Mouse (Mus musculus) kidney, adult 2 months (tissue): ENCODE results near the gene Pmvk. TPM values are rescaled to one million over a fixed set of nuclear protein-coding genes. Genes with fewer than 3 reads are reported as not detected.

ENCODE experiments used
- DNase-seq: peaks from one replicate; pipeline ENCODE4 v3.0.0; 2021
- H3K27ac ChIP-seq: fragments of 200-500 bp; 2 replicates; pipeline ENCODE4 v1.5.1; 2012; ENCODE audit warnings: low read depth, low read length, control low read depth, inconsistent platforms; ENCODE audit not compliant: insufficient read depth
- H3K27me3 ChIP-seq: fragments of 200-500 bp; replicated peaks from 2 replicates; pipeline ENCODE4 v1.6.1; 2012; ENCODE audit warnings: mild to moderate bottlenecking, moderate library complexity, low read length, inconsistent platforms; ENCODE audit not compliant: control insufficient read depth, insufficient read depth
- H3K36me3 ChIP-seq: fragments of 200-500 bp; 2 replicates; pipeline ENCODE4 v1.6.1; 2012; ENCODE audit warnings: mild to moderate bottlenecking, moderate library complexity, low read length, inconsistent platforms; ENCODE audit not compliant: control insufficient read depth, insufficient read depth
- H3K4me1 ChIP-seq: fragments of 200-500 bp; 2 replicates; pipeline ENCODE4 v1.6.1; 2011; ENCODE audit warnings: low read length; ENCODE audit not compliant: control insufficient read depth, insufficient read depth
- H3K4me3 ChIP-seq: fragments of 200-500 bp; 2 replicates; pipeline ENCODE4 v1.5.1; 2011; ENCODE audit warnings: mild to moderate bottlenecking, low read depth, low read length, control low read depth; ENCODE audit not compliant: insufficient read depth
- CTCF ChIP-seq: fragments of 200-500 bp; conservative IDR thresholded peaks from 2 replicates; pipeline ENCODE4 v1.5.1; 2011; ENCODE audit warnings: low read depth, mild to moderate bottlenecking, control low read depth, low read length, moderate library complexity, mixed read lengths; ENCODE audit not compliant: insufficient read depth, insufficient read length
- POLR2A ChIP-seq: fragments of 200-500 bp; IDR thresholded peaks from one replicate; pipeline ENCODE4 v1.6.1; 2011; ENCODE audit warnings: low read depth, low read length, control low read depth
- WGBS: fragments of 180-500 bp; shearing (Covaris S2); methylation state at CpG from one replicate; pipeline ENCODE4 v1.1.7; 2018; 5-methylcytosine and 5-hydroxymethylcytosine counted together
- polyA plus RNA-seq: library from polyadenylated mRNA; depleted of rRNA; stranded (reverse); fragments of >200 nt; gene quantifications from 2 replicates; pipeline ENCODE4 v1.2.3, GENCODE M21; 2012

The Pmvk gene
- polyA plus RNA-seq, 1 experiment = 27.2 TPM

- peak within 1 kb of the TSS; percentile 66 for H3K27ac ChIP-seq
- H3K27me3 ChIP-seq = no peaks in the 10 kb centered on the region
- H3K36me3 ChIP-seq = peaks cover 1% of the 10 kb centered on the region; the same call in 1 of the 2 replicates
- 2% methylated on average over 61 of the region's 68 CpGs for whole genome bisulfite sequencing
- peak; percentile 98 for DNase-seq
- H3K4me1 ChIP-seq = peaks cover 6% of the 10 kb centered on the region; the same call in 1 of the 2 replicates
- TF ChIP-seq CTCF (no peak), POLR2A (peak; percentile 60)
- peak within 1 kb of the TSS; percentile 89 for H3K4me3 ChIP-seq
These were observed 23.9 kb upstream of the Pmvk start, which contains the start of gene Pygo2 for GRCm38 (mm10) chr3:89430171-89431159. Gene Pygo2 (plus strand): TSS chr3:89430214.

- WGBS = 92% methylated on average over 8 of the region's 8 CpGs
- TF ChIP-seq CTCF = no peak
- TF ChIP-seq POLR2A = no peak
- peaks cover 13% of the 10 kb centered on the region; the same call in 1 of the 2 replicates for H3K4me1 ChIP-seq
These were observed 21.7 kb upstream of the Pmvk start for GRCm38 (mm10) chr3:89432606-89433005.

GRCm38 (mm10) chr3:89434532-89434931 is 19.8 kb upstream of the Pmvk start:
- TF ChIP-seq POLR2A (no peak), CTCF (no peak)
- Histone ChIP-seq H3K4me1 (peaks cover 13% of the 10 kb centered on the region; the same call in 1 of the 2 replicates), H3K27ac (no peak overlapping the region), H3K27me3 (no peaks in the 10 kb centered on the region), H3K36me3 (peaks cover 1% of the 10 kb centered on the region; the same call in 1 of the 2 replicates), H3K4me3 (no peak overlapping the region)
- WGBS = 79% methylated on average over 11 of the region's 11 CpGs
- no peak for DNase-seq

More at GRCm38 (mm10) chr3:89432606-89433005, 21.7 kb upstream of the Pmvk start:
- Histone ChIP-seq H3K36me3 (peaks cover 1% of the 10 kb centered on the region; the same call in 1 of the 2 replicates), H3K4me3 (no peak overlapping the region), H3K27me3 (no peaks in the 10 kb centered on the region), H3K27ac (no peak overlapping the region)
- no peak for DNase-seq

- Histone ChIP-seq H3K27me3 (no peaks in the 10 kb centered on the region), H3K27ac (no peak overlapping the region), H3K4me3 (no peak overlapping the region), H3K36me3 (peaks cover 1% of the 10 kb centered on the region; the same call in 1 of the 2 replicates), H3K4me1 (peaks cover 13% of the 10 kb centered on the region; the same call in 1 of the 2 replicates)
- no peak for DNase-seq
- WGBS = 78% methylated on average over 7 of the region's 7 CpGs
- TF ChIP-seq CTCF = no peak
- no peak for TF ChIP-seq POLR2A
These were observed 19.3 kb upstream of the Pmvk start for GRCm38 (mm10) chr3:89435041-89435440.

- peak within 1 kb of the TSS; percentile 70 for H3K4me3 ChIP-seq
- no peak for TF ChIP-seq CTCF
- TF ChIP-seq POLR2A = no peak
- peak within 1 kb of the TSS; percentile 73 for H3K27ac ChIP-seq
- H3K4me1 ChIP-seq = peaks cover 7% of the 10 kb centered on the region; the same call in 1 of the 2 replicates
- no peaks in the 10 kb centered on the region for H3K27me3 ChIP-seq
- DNase-seq = peak; percentile 90
- peaks cover 1% of the 10 kb centered on the region; the same call in 1 of the 2 replicates for H3K36me3 ChIP-seq
- WGBS = 6% methylated on average over 16 of the region's 16 CpGs
These were observed 17.9 kb upstream of the Pmvk start, which contains the start of gene Pbxip1 for GRCm38 (mm10) chr3:89436176-89437113. Gene Pbxip1 (plus strand): TSS chr3:89436706.

GRCm38 (mm10) chr3:89437269-89437668 is 17.1 kb upstream of the Pmvk start:
- Histone ChIP-seq H3K4me3 (peak overlapping the region; percentile 70), H3K4me1 (peaks cover 7% of the 10 kb centered on the region; the same call in 1 of the 2 replicates), H3K27ac (peak overlapping the region; percentile 73), H3K27me3 (no peaks in the 10 kb centered on the region), H3K36me3 (peaks cover 1% of the 10 kb centered on the region; the same call in 1 of the 2 replicates)
- peak; percentile 35 for DNase-seq
- WGBS = 24% methylated on average over 5 of the region's 5 CpGs
- no peak for TF ChIP-seq POLR2A
- TF ChIP-seq CTCF = no peak
